Mouse (Mus musculus) MEL (cell line): Measurements from ENCODE around the gene Btbd3.

ENCODE experiments used
- CHD2 ChIP-seq: IDR thresholded peaks from 2 replicates; pipeline ENCODE4 v1.6.1; 2011; ENCODE audit warnings: low read length, improper control_type of control experiment
- CTCF ChIP-seq, 3 experiments: IDR thresholded peaks in 2 of 3; conservative IDR thresholded peaks in 1 of 3; 2 replicates each; pipeline ENCODE4 v1.5.1; 2011 to 2012; ENCODE audit warnings: low read length in 3 of 3, low read depth in 2 of 3, mild to moderate bottlenecking in 2 of 3, improper control_type of control experiment in 1 of 3, inconsistent platforms in 1 of 3, mixed read lengths in 1 of 3, moderate library complexity in 1 of 3; ENCODE audit not compliant: control insufficient read depth in 1 of 3, insufficient read depth in 1 of 3, poor library complexity in 1 of 3, severe bottlenecking in 1 of 3
- E2F4 ChIP-seq: IDR thresholded peaks from 2 replicates; pipeline ENCODE4 v1.6.1; 2011; ENCODE audit warnings: low read depth, low read length, improper control_type of control experiment, borderline replicate concordance
- USF1 ChIP-seq: IDR thresholded peaks from 2 replicates; pipeline ENCODE4 v1.6.1; 2014; ENCODE audit warnings: low read depth, mild to moderate bottlenecking, inconsistent platforms, low read length, improper control_type of control experiment, moderate library complexity

- TF ChIP-seq CTCF (IDR thresholded peaks at IDR 0.05 in 2 of 3, conservative IDR thresholded peaks at IDR 0.05 in 1 of 3; ENCODE audit: control insufficient read depth in 1 of 3, insufficient read depth in 1 of 3, low read depth in 2 of 3, low read length in 3 of 3, poor library complexity in 1 of 3, severe bottlenecking in 1 of 3) (no peak), E2F4 (no peak), USF1 (no peak), CHD2 (no peak)
These were observed 17.2 kb downstream of the Btbd3 start for GRCm38 (mm10) chr2:138273404-138274073.
